Comparison of ENCODE assay signal across 9 mouse cellular contexts in the genomic region with DNA sequence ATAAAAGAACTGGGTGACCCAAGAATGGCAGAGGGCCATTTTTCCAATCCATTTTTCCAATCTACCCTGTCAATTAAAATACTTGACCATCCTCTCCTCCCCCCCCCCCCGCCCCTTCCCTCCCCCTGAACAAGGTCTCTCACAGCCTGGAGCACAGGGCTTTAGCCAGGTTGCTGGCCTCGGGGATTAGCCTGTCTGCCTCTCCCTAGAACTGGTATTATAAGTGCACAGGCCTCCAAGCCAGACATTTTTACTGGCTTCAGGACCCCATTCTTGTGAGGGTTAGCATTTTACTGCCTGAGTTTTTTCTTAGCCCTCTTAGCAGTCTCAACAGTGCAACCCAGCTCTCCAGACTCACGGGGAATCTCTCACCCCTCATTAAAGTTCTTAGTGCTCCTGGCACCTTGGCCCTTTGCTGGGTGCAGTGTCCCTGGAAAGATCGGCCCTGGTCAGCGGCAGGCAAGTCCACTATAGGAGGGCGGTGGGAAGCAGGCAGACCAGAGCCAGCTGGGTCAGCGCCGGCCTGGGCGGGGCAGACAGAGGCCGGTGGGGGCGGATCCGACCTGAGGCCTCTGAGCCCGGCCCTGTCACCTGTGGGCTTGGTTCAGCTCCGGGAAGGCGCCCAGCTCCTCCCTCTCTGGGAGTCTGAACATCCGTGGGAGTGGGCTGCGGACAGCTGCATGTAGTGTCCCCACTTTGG. TPM values are rescaled to one million over a fixed set of nuclear protein-coding genes. Genes with fewer than 3 reads are reported as not detected.
DNase-seq lines count a peak whose midpoint lies in the region; ATAC-seq and TF ChIP-seq lines count a peak whose summit lies in the region.
"Had no signal": no experiment of that assay in that cellular context is flagged by ENCODE, and none has a peak within 500 bp of the region (broad histone marks: within the 10 kb centered on the region; RNA-seq: fewer than 3 reads in every experiment).

Gene Wdr72, plus strand, starts transcription at position 596 of the 700 bp plus-strand sequence.

- 7% methylated on average over 17 of the region's 17 CpGs for WGBS in embryonic facial prominence, embryonic 15.5 days
- 6% methylated on average over 16 of the region's 17 CpGs for WGBS in liver, postnatal 0 days (ENCODE audit: insufficient replicate concordance)

- no peak for DNase-seq in ES-E14 (ENCODE audit: low read depth, low spot score)
- DNase-seq in kidney, adult 11 months: peak; percentile 85
- peak; percentile 31 for DNase-seq in liver, postnatal 0 days
- peak; percentile 5 for DNase-seq in ovary, postnatal 14 days (ENCODE audit: low spot score)
- no peak for DNase-seq in adipocyte (ENCODE audit: low spot score)

- H3K4me2 ChIP-seq in embryonic facial prominence, embryonic 15.5 days (replicated peaks): peak within 1 kb of the TSS; percentile 52
- peak within 1 kb of the TSS; percentile 58 for H3K4me2 ChIP-seq in liver, postnatal 0 days (ENCODE audit: low read depth, low read length)

- no peak within 1 kb of the TSS for H3K27ac ChIP-seq in ES-E14 (ENCODE audit: insufficient read depth, low read depth, low read length, poor library complexity, severe bottlenecking)
- H3K27ac ChIP-seq in embryonic facial prominence, embryonic 15.5 days (replicated peaks): no peak within 1 kb of the TSS
- no peak within 1 kb of the TSS for H3K27ac ChIP-seq in liver, postnatal 0 days (ENCODE audit: low read depth)

- in situ Hi-C loops in ES-E14 (cut with MboI; ENCODE audit: low sequenced_read_pairs in 2 of 2, unreplicated experiment in 2 of 2): no loop called here

- no peak within 1 kb of the TSS for H3K9ac ChIP-seq in ES-E14 (ENCODE audit: insufficient read depth, low read depth, low read length, poor library complexity, severe bottlenecking)
- no peak within 1 kb of the TSS for H3K9ac ChIP-seq in embryonic facial prominence, embryonic 15.5 days
- H3K9ac ChIP-seq in liver, postnatal 0 days (replicated peaks): no peak within 1 kb of the TSS

- no peaks in the 10 kb centered on the region for H3K9me3 ChIP-seq in ES-E14 (ENCODE audit: control insufficient read depth, insufficient read depth, low read depth, low read length)
- no peaks in the 10 kb centered on the region for H3K9me3 ChIP-seq in embryonic facial prominence, embryonic 15.5 days (replicated peaks)
- no peaks in the 10 kb centered on the region for H3K9me3 ChIP-seq in liver, postnatal 0 days (ENCODE audit: low read length)

- no peak for ATAC-seq in embryonic facial prominence, embryonic 15.5 days (ENCODE audit: insufficient number of reproducible peaks, low FRiP score, low TSS enrichment, low read depth)
- no peak for ATAC-seq in liver, postnatal 0 days
- no peak for ATAC-seq in monocyte, adult 5-6 weeks (replicated peaks; ENCODE audit: insufficient number of reproducible peaks, low FRiP score, low TSS enrichment, poor library complexity, severe bottlenecking)
- no peak for ATAC-seq in CD4-positive, CD25-positive, alpha-beta regulatory T cell, adult 4 months

- no peaks in the 10 kb centered on the region for H3K27me3 ChIP-seq in embryonic facial prominence, embryonic 15.5 days
- no peaks in the 10 kb centered on the region for H3K27me3 ChIP-seq in liver, postnatal 0 days (ENCODE audit: insufficient read depth, low read length)

- no peak for TF ChIP-seq CTCF in liver, postnatal 0 days (IDR thresholded peaks at IDR 0.05; ENCODE audit: low read depth)

- H3K4me3 ChIP-seq in ES-E14 (ENCODE audit: insufficient read depth in 1 of 2, low read depth in 1 of 2, low read length in 2 of 2, poor library complexity in 1 of 2, severe bottlenecking in 1 of 2): peak within 1 kb of the TSS; percentile 22 to 23; a peak in 2 of 4 replicates
- H3K4me3 ChIP-seq in embryonic facial prominence, embryonic 15.5 days (replicated peaks): peak within 1 kb of the TSS; percentile 23
- peak within 1 kb of the TSS; percentile 26 for H3K4me3 ChIP-seq in liver, postnatal 0 days (ENCODE audit: low read depth, low read length)

- peaks cover 0 to 4% of the 10 kb centered on the region in 2 experiments; a peak in 1 of 4 replicates for H3K4me1 ChIP-seq in ES-E14 (ENCODE audit: control insufficient read depth in 2 of 2, insufficient read depth in 2 of 2, low read length in 2 of 2, poor library complexity in 1 of 2)
- H3K4me1 ChIP-seq in embryonic facial prominence, embryonic 15.5 days: peaks cover 3% of the 10 kb centered on the region; the same call in 1 of the 2 replicates
- H3K4me1 ChIP-seq in liver, postnatal 0 days (ENCODE audit: insufficient read depth): no peaks in the 10 kb centered on the region

- no peak for TF ChIP-seq EP300 in liver, postnatal 0 days (IDR thresholded peaks at IDR 0.05; ENCODE audit: low read depth)

- no peaks in the 10 kb centered on the region for H3K36me3 ChIP-seq in ES-E14 (ENCODE audit: control insufficient read depth, insufficient read depth, low read length, poor library complexity, severe bottlenecking)
- no peaks in the 10 kb centered on the region for H3K36me3 ChIP-seq in embryonic facial prominence, embryonic 15.5 days
- H3K36me3 ChIP-seq in liver, postnatal 0 days (replicated peaks; ENCODE audit: insufficient read depth, low read length): no peaks in the 10 kb centered on the region

TF ChIP-seq in ES-E14, 5 proteins besides CTCF, POLR2A, EP300 and RAD21:
- no peak for TF ChIP-seq ZNF384 (IDR thresholded peaks at IDR 0.05; ENCODE audit: low read depth, low read length)
- no peak for TF ChIP-seq MAFK (IDR thresholded peaks at IDR 0.05; ENCODE audit: insufficient read depth, low read depth, low read length)
- no peak for TF ChIP-seq CHD2 (IDR thresholded peaks at IDR 0.05; ENCODE audit: low read depth, low read length)
- TF ChIP-seq HCFC1 (IDR thresholded peaks at IDR 0.05; ENCODE audit: borderline replicate concordance, insufficient read depth, low read length): no peak
- no peak for TF ChIP-seq ZC3H11A (IDR thresholded peaks at IDR 0.05; ENCODE audit: borderline replicate concordance, low read depth, low read length)

RNA-seq across cellular contexts. Expression of gene Wdr72, which starts in this region (rescaled TPM):
- total RNA-seq in ES-E14 (2012; rRNA removed): 0.05 and 0.18 TPM in 2 replicates
- 0.77 and 1.3 TPM in 2 replicates for polyA plus RNA-seq in embryonic facial prominence, embryonic 15.5 days (2015; fragmentation: Nextera tagmentation; extraction: Ambion mirVana)
- 0.06 TPM in 1 of 2 replicates, not detected in the other for polyA plus RNA-seq in liver, postnatal 0 days (2015; fragmentation: Nextera tagmentation; extraction: Ambion mirVana)
- not detected in 3 replicates for total RNA-seq in monocyte, adult 5-6 weeks (2017)
- not detected for polyA plus RNA-seq in CD4-positive, CD25-positive, alpha-beta regulatory T cell, adult 4 months (2017; shearing (Covaris generic))
- polyA plus RNA-seq: large intestine, adult 2 months had no signal

Comparison
In these comparisons a context has a peak if more than half of its experiments do, and no peak if none do; other contexts are left out.
1. Peak in DNase-seq, H3K4me3 ChIP-seq and H3K4me2 ChIP-seq in liver, postnatal 0 days; RNA of the gene not detected or under 1 TPM.
2. DNase-seq: peak in kidney, adult 11 months (single experiment) and ovary, postnatal 14 days (single experiment); none in ES-E14 (single experiment) and adipocyte (single experiment).
3. Peak in every context shown above with its lines, with median percentiles within 50 percentile points of each other: H3K4me3 ChIP-seq.